Mouse (Mus musculus) adrenal gland, adult (tissue): ENCODE measurements around the gene Nmnat1.

Experiments
- DNase-seq, 2 experiments: peaks; one replicate each; pipeline ENCODE4 v3.0.0; 2022 to 2023; ENCODE audit warnings: low spot score in 1 of 2; ENCODE audit not compliant: inconsistent age in 2 of 2

Gene Nmnat1

DNA sequence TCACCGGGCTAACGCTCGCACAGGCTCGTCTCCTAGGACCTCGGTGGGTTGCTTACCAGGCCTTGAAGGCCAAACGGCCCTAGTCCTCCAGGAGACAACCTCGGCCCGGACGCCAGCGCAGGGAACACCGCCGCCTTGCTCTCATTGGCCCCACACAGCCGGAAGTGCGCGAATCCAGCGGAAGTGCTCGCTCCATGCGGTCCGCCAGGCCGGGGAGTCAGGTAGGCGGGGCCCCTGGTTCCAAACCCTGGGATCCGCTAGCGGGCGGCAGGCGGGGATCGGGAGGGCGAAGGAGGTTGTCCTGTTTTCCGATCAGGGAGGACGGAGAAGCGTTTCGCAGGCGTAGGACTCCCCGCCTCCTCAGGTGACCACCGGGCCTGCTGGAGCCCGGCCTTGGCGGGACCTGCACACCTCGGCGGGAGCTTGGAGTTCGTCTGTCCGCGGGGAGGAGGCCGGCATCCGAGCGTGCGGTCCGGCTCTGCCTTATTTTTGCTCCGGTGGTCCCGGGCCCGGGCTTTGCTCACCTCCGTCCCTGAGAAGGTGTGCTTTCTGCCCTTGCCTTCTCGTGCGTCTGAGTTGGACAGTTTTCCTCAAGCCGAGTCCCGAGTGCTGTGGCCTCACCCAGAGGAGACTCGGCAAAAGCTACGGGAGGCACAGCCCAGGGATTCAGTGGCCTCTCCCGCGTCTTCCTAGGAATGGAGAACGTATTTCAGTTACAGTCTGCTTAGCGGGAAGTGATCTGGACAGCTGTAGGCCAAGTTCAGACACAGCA lies at the start of gene Nmnat1, which contains the start of gene Lzic:
Gene Nmnat1 (minus strand): TSS at position 150 of the 772 bp plus-strand sequence.
Gene Lzic (plus strand): TSS at position 177 of the 772 bp plus-strand sequence.
- peak; percentile 95 to 98 for DNase-seq

- DNase-seq = no peak
Measured at GRCm38 (mm10) chr4:149529691-149530090, 44.7 kb upstream of the Nmnat1 start.

DNA sequence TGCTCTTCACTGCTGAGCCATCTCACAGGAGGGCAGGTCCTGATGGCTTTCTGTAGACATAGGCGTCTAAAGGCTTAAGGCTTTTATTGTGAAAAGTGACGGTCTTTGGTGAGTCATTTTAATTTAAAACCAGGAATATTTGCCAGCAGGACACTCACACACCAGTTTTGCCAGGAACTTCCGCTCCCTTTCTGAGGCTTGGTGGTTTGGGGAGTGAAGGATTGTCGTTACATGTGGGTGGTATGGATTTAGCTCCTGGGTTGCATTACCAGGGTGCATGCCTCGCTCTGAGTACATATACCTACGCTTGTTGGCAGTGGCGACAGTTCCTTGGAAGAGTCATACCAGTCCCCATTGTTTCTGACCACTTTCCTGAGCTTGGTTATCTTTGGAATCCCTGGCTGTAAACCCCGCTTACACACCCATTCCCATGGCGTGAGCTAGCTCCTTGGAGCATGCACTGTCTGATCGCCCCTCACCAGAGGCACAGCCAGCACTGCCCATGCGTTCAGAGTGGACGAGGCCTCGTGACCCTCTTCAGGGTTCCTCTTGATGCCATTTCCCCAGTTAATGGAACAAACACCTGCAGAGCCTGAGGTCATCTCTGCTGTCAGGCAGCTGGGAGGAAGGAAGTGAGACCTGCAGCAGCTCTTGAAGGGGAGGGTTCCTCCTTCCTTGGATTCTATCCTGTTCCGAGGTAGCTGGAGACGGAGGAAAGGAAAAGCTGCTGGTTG lies 42.8 kb upstream of the Nmnat1 start:
- DNase-seq = no peak

GRCm38 (mm10) chr4:149526330-149526729 lies 41.3 kb upstream of the Nmnat1 start:
- DNase-seq = peak in 1 of 2 experiments; percentile 58

DNA sequence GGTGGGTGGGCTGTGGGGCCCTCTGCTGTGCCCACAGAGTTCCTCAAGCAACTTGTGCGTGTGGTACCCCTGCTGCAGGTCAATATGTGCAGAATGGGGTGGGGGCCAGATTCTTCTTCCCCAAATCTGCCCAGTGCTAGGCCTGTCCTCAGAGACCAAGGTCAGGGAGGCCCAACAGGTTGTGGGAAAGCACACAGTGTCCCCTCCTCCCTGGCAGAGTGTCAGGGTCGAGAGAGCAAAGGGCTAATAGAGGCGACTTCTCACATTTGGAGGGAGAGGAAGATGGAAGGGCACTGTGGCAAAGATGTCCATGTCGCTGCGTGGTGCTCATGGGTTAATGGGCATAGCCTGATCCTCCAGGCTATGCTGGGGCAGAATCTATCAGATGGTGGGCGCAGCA lies 40.8 kb upstream of the Nmnat1 start:
- DNase-seq = peak in 1 of 2 experiments; percentile 48

GRCm38 (mm10) chr4:149525170-149525569 lies 40.2 kb upstream of the Nmnat1 start:
- no peak for DNase-seq

DNA sequence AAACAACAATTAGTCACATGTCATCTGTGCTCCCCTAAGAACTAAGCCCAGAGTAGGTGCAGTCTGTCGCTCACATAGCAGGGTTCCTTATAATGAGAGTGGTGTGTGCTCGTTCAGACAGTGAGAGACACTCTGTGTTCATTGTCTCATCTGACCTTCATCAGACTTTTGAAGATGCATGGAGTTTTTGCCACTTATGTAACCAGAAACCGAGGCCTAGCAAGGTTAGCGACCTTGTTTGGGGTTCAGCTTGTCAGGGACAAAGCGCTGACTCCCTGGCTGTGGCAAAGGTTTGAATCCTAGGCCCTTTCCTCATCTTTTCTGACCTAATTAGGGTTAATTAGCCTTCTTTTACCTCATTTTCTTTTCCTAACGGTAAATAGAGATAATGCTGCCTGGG lies 39.0 kb upstream of the Nmnat1 start:
- peak; percentile 64 to 83 for DNase-seq

DNA sequence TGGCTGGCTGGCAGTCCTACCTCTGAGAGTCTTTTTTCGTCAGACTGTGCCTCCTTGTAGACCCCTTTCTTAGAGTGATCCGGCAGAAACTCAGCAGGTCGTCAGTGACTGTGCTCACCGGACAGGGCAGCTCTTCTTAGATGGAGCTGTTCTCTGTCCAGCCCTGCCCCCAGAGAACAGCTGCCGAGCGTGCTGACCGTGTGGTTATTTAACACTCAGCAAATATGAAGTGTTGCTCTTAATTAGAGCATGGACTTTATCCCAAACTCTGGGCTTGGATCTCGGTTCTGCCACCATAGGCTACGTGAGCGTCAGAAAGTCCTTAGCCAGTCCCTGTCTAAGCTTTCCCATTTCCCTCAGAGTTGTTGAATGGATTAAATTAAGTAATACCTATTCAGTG lies 36.3 kb upstream of the Nmnat1 start:
- DNase-seq = no peak

GRCm38 (mm10) chr4:149518351-149519220 lies 33.6 kb upstream of the Nmnat1 start:
- DNase-seq = no peak

GRCm38 (mm10) chr4:149517868-149518340 lies 32.9 kb upstream of the Nmnat1 start, which contains the start of gene Ctnnbip1:
Ctnnbip1 (plus strand) TSS chr4:149518236.
- DNase-seq = peak; percentile 99

DNA sequence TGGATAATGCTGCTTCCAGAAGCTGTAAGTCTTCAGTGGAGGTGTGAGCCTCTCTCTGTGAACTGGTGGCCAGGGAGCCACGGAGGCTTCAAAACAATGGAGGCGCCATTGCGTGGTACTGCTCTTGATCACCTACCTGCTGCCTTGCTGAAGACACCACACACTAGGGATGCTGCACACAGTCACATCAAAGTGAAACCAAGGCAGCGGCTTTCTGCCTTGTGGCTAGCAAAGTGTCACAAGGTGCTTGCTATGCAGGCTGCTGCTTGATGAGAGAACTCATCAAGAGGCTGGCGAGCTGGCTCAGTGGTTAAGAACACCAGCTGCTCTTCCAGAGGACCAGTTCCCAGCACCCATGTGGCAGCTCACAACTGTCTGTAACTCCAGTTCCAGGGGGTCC lies 30.7 kb upstream of the Nmnat1 start:
- no peak for DNase-seq

GRCm38 (mm10) chr4:149512072-149512471 lies 27.1 kb upstream of the Nmnat1 start:
- no peak for DNase-seq

- no peak for DNase-seq
Measured at GRCm38 (mm10) chr4:149511221-149511646, 26.2 kb upstream of the Nmnat1 start.

- no peak for DNase-seq
Measured at GRCm38 (mm10) chr4:149506904-149507303, 21.9 kb upstream of the Nmnat1 start.

GRCm38 (mm10) chr4:149505261-149505967 lies 20.4 kb upstream of the Nmnat1 start:
- no peak for DNase-seq

DNA sequence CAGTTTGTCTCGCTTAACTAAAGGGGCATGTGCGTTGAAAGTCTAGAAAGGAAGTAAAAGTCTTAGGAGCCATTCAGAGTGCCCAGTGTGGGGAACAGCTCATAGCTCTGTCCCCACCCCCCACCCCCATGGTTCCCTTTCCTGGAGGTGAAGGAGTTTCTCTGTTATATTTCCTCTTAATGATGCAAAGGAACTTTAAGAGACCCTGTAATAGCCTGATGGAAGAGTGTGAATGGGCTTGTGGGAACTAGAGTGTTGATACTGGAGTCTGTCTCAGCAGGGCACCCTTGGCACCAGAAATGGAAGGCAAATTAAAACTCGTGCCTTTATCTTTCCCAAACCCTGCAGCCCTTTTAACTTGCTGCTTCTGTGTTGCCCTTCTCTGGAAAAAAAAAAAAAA lies 19.9 kb upstream of the Nmnat1 start:
- DNase-seq = no peak

DNA sequence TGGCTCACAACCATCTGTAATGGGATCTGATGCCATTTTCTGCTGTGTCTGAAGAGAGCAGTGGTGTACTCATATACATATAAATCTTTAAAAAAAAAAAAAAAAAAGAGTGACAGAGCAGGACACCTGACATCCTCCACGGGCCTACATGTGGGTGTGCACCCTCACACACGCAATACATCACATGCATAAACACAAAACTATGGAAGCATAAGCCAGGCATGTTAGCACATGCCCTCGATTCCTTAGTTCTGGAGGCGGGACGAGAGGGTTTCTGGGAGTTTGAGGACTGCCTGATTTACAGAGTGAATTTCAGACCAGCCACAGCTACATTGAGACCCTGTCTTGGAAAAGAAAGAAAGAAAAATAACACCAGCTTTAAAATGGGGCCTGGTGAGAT lies 19.4 kb upstream of the Nmnat1 start:
- DNase-seq = no peak

GRCm38 (mm10) chr4:149499790-149500189 lies 14.8 kb upstream of the Nmnat1 start:
- DNase-seq = no peak

- no peak for DNase-seq
Measured at GRCm38 (mm10) chr4:149498901-149499300, 13.9 kb upstream of the Nmnat1 start.

GRCm38 (mm10) chr4:149496612-149497011 lies 11.6 kb upstream of the Nmnat1 start:
- DNase-seq = no peak
